ENCODE assay signal across 8 mouse cellular contexts in genomic region chr16:37868506-37869469, GRCm38 (mm10). TPM values are rescaled to one million over a fixed set of nuclear protein-coding genes. Genes with fewer than 3 reads are reported as not detected.
A peak's percentile ranks its signal among the peaks of the same experiment; 100 is the strongest.
DNase-seq lines count a peak whose midpoint lies in the region; ATAC-seq lines count a peak whose summit lies in the region.

No protein-coding gene starts in this region.

- peak overlapping the region; percentile 98 for H3K27ac ChIP-seq in embryonic facial prominence, embryonic 13.5 days
- H3K27ac ChIP-seq in heart, embryonic 15.5 days, result peak overlapping the region; percentile 99
- H3K27ac ChIP-seq in lung, embryonic 16.5 days (ENCODE audit: low read length), result peak overlapping the region; percentile 98

- no peaks in the 10 kb centered on the region for H3K9me3 ChIP-seq in embryonic facial prominence, embryonic 13.5 days
- no peaks in the 10 kb centered on the region for H3K9me3 ChIP-seq in heart, embryonic 15.5 days (replicated peaks)
- H3K9me3 ChIP-seq in lung, embryonic 16.5 days (ENCODE audit: control insufficient read depth, low read length), result no peaks in the 10 kb centered on the region

- H3K4me2 ChIP-seq in embryonic facial prominence, embryonic 13.5 days, result peak overlapping the region; percentile 71
- peak overlapping the region; percentile 88 for H3K4me2 ChIP-seq in heart, embryonic 15.5 days
- peak overlapping the region; percentile 77 for H3K4me2 ChIP-seq in lung, embryonic 16.5 days (ENCODE audit: low read depth, low read length)

- peak; percentile 47 for DNase-seq in WW6 (ENCODE audit: low read depth, low spot score)
- peak; percentile 76 to 82 for DNase-seq in kidney, postnatal 36 days
- peak; percentile 77 for DNase-seq in retina, embryonic 14.5 days (ENCODE audit: low spot score)
- DNase-seq in ovary, adult 18-20 months (ENCODE audit: low spot score), result no peak

- H3K36me3 ChIP-seq in embryonic facial prominence, embryonic 13.5 days, result no peaks in the 10 kb centered on the region
- H3K36me3 ChIP-seq in heart, embryonic 15.5 days, result no peaks in the 10 kb centered on the region; the same call in 1 of the 2 replicates
- H3K36me3 ChIP-seq in lung, embryonic 16.5 days (ENCODE audit: control insufficient read depth, insufficient read depth, low read length), result no peaks in the 10 kb centered on the region

- H3K9ac ChIP-seq in embryonic facial prominence, embryonic 13.5 days, result peak overlapping the region; percentile 98
- peak overlapping the region; percentile 92 for H3K9ac ChIP-seq in heart, embryonic 15.5 days
- peak overlapping the region; percentile 99 for H3K9ac ChIP-seq in lung, embryonic 16.5 days (ENCODE audit: low read length)

- ATAC-seq in CD4-positive, CD25-positive, alpha-beta regulatory T cell, adult 4 months, result peak; percentile 52
- ATAC-seq in embryonic facial prominence, embryonic 13.5 days (ENCODE audit: insufficient number of reproducible peaks, insufficient read depth, low FRiP score, low TSS enrichment, low read depth), result peak; percentile 75
- peak; percentile 74 for ATAC-seq in heart, embryonic 15.5 days (replicated peaks; ENCODE audit: insufficient number of reproducible peaks, insufficient read depth, low FRiP score, low read depth)
- peak; percentile 80 for ATAC-seq in lung, embryonic 16.5 days (ENCODE audit: low read depth)

- H3K4me1 ChIP-seq in embryonic facial prominence, embryonic 13.5 days, result peaks cover 19% of the 10 kb centered on the region
- peaks cover 25% of the 10 kb centered on the region for H3K4me1 ChIP-seq in heart, embryonic 15.5 days (replicated peaks)
- H3K4me1 ChIP-seq in lung, embryonic 16.5 days (replicated peaks; ENCODE audit: control insufficient read depth, insufficient read depth, low read length), result peaks cover 22% of the 10 kb centered on the region

- peak overlapping the region; percentile 96 for H3K4me3 ChIP-seq in embryonic facial prominence, embryonic 13.5 days
- H3K4me3 ChIP-seq in heart, embryonic 15.5 days, result peak overlapping the region; percentile 97
- H3K4me3 ChIP-seq in lung, embryonic 16.5 days (ENCODE audit: low read length), result peak overlapping the region; percentile 99

- WGBS in embryonic facial prominence, embryonic 13.5 days, result under 1% methylated on average over 87 of the region's 87 CpGs
- WGBS in heart, embryonic 15.5 days, result under 1% methylated on average over 87 of the region's 87 CpGs
- WGBS in lung, embryonic 16.5 days, result 0% methylated on average over 63 of the region's 87 CpGs

- no peaks in the 10 kb centered on the region for H3K27me3 ChIP-seq in embryonic facial prominence, embryonic 13.5 days
- H3K27me3 ChIP-seq in heart, embryonic 15.5 days, result no peaks in the 10 kb centered on the region
- no peaks in the 10 kb centered on the region for H3K27me3 ChIP-seq in lung, embryonic 16.5 days (ENCODE audit: control insufficient read depth, insufficient read depth, low read depth, low read length)

RNA-seq across cellular contexts. Expression of gene Lrrc58, which starts 0.6 kb away (rescaled TPM):
- 10 to 100 TPM; 19.6 to 21.5 TPM for polyA plus RNA-seq in CD4-positive, CD25-positive, alpha-beta regulatory T cell, adult 4 months (2017; shearing (Covaris generic))
- polyA plus RNA-seq in embryonic facial prominence, embryonic 13.5 days (2015; fragmentation: Nextera tagmentation; extraction: Ambion mirVana), result 63.6 and 63.7 TPM in 2 replicates
- polyA plus RNA-seq in heart, embryonic 15.5 days (2015; fragmentation: Nextera tagmentation; extraction: Ambion mirVana), result 36.4 and 41.7 TPM in 2 replicates
- 51.1 and 56.8 TPM in 2 replicates for polyA plus RNA-seq in lung, embryonic 16.5 days (2015; fragmentation: Nextera tagmentation; extraction: Ambion mirVana)

RNA-seq across cellular contexts. Expression of gene Gm36028, which starts 7.8 kb away (rescaled TPM):
- not detected for polyA plus RNA-seq in CD4-positive, CD25-positive, alpha-beta regulatory T cell, adult 4 months (2017; shearing (Covaris generic))
- polyA plus RNA-seq in embryonic facial prominence, embryonic 13.5 days (2015; fragmentation: Nextera tagmentation; extraction: Ambion mirVana), result 0.23 and 0.25 TPM in 2 replicates
- polyA plus RNA-seq in heart, embryonic 15.5 days (2015; fragmentation: Nextera tagmentation; extraction: Ambion mirVana), result 4.9 and 6.3 TPM in 2 replicates
- 0.43 and 0.73 TPM in 2 replicates for polyA plus RNA-seq in lung, embryonic 16.5 days (2015; fragmentation: Nextera tagmentation; extraction: Ambion mirVana)

RNA-seq across cellular contexts. Expression of gene Gpr156, which starts 47.5 kb away (rescaled TPM):
- not detected for polyA plus RNA-seq in CD4-positive, CD25-positive, alpha-beta regulatory T cell, adult 4 months (2017; shearing (Covaris generic))
- polyA plus RNA-seq in embryonic facial prominence, embryonic 13.5 days (2015; fragmentation: Nextera tagmentation; extraction: Ambion mirVana), result 0.37 and 0.58 TPM in 2 replicates
- 0.19 and 0.37 TPM in 2 replicates for polyA plus RNA-seq in heart, embryonic 15.5 days (2015; fragmentation: Nextera tagmentation; extraction: Ambion mirVana)
- polyA plus RNA-seq in lung, embryonic 16.5 days (2015; fragmentation: Nextera tagmentation; extraction: Ambion mirVana), result 0.33 and 0.63 TPM in 2 replicates
